Mouse (Mus musculus) embryonic fibroblast, embryonic 13.5 days (primary cell): ENCODE measurements at regions not wholly inside any gene's neighbourhood (a gene's known extent, or its start where the extent isn't known, plus 50 kb on each side); places are given as distances from the start of the nearest gene placed in this dataset.

ENCODE experiments used
- CTCF ChIP-seq: IDR thresholded peaks from 2 replicates; pipeline ENCODE4 v1.5.1; 2011; ENCODE audit warnings: mild to moderate bottlenecking, control low read depth, low read length, moderate library complexity, borderline replicate concordance; ENCODE audit not compliant: insufficient read depth
- POLR2A ChIP-seq: IDR thresholded peaks from 2 replicates; pipeline ENCODE4 v1.6.1; 2011; ENCODE audit warnings: low read depth, mild to moderate bottlenecking, control low read depth, low read length, moderate library complexity

DNA sequence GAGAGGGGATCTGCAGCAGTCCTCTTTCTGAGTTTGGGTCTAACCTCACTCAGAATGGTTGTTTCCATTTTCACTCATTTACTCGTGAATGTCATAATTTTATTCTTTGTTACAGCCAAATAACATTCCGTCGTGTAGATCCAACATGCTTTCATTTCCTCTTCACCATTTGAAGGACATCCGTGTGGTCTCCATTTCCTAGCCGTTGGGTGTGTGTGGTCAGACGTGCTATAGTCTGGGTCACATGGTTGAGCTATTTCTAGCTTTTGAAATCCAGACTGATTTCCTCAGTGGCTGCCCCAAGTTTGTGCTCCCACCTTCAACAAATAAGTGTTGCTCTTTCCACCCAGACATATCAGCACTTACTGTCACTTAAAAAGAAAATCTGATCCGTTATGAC lies 111.9 kb upstream of the Gjb5 start:
- TF ChIP-seq POLR2A = no peak
- no peak for TF ChIP-seq CTCF
